Mouse (Mus musculus): ENCODE measurements at regions not wholly inside any gene's neighbourhood (a gene's known extent, or its start where the extent isn't known, plus 50 kb on each side); places are given as distances from the start of the nearest gene placed in this dataset.

- DNase-seq (ENCODE audit: low spot score in 2 of 2), result no peak
Measured at GRCm38 (mm10) chr1:43633246-43633645, 97.2 kb upstream of the 1500015O10Rik start.

GRCm38 (mm10) chr1:43635718-43636117 is 94.7 kb upstream of the 1500015O10Rik start:
- peak; percentile 4 to 15 for DNase-seq (ENCODE audit: low spot score in 2 of 2)

GRCm38 (mm10) chr1:43637956-43638355 is 92.4 kb upstream of the 1500015O10Rik start:
- DNase-seq (ENCODE audit: low spot score in 2 of 2), result no peak

GRCm38 (mm10) chr1:43672031-43672430 is 58.4 kb upstream of the 1500015O10Rik start:
- DNase-seq (ENCODE audit: low spot score in 2 of 2), result no peak

Data from heart, adult 9 months (tissue).